Mouse (Mus musculus) intestine, postnatal 0 days (tissue): ENCODE results near the gene Fshr. TPM values are rescaled to one million over a fixed set of nuclear protein-coding genes. Genes with fewer than 3 reads are reported as not detected.
"Not testable (repeated sequence)": the region's sequence is repeated elsewhere in the genome, so short reads cannot be mapped to it uniquely, and the experiment has no call there.

ENCODE experiments used
- ATAC-seq: fragments of 200-750 bp; cut with Nextera tagmentation; 2 replicates; pipeline ENCODE4 v1.8.0; 2017; ENCODE audit warnings: mild to moderate bottlenecking, moderate TSS enrichment, moderate library complexity
- H3K27ac ChIP-seq: fragments of 300-500 bp; sonication (generic); 2 replicates; pipeline ENCODE4 v1.5.1; 2014; ENCODE audit warnings: mild to moderate bottlenecking, low read depth, low read length, moderate library complexity
- H3K27me3 ChIP-seq: fragments of 300-500 bp; sonication (generic); replicated peaks from 2 replicates; pipeline ENCODE4 v1.6.1; 2014; ENCODE audit warnings: low read length, mixed read lengths; ENCODE audit not compliant: control insufficient read depth, insufficient read depth
- H3K36me3 ChIP-seq: fragments of 300-500 bp; sonication (generic); 2 replicates; pipeline ENCODE4 v1.6.1; 2014; ENCODE audit warnings: mild to moderate bottlenecking, moderate library complexity; ENCODE audit not compliant: control insufficient read depth, insufficient read depth
- H3K4me1 ChIP-seq: fragments of 300-500 bp; sonication (generic); replicated peaks from 2 replicates; pipeline ENCODE4 v1.6.1; 2014; ENCODE audit warnings: antibody characterized with exemption, low read length, mixed read lengths; ENCODE audit not compliant: control insufficient read depth, insufficient read depth
- H3K4me2 ChIP-seq: fragments of 300-500 bp; sonication (generic); replicated peaks from 2 replicates; pipeline ENCODE4 v1.6.1; 2014; ENCODE audit warnings: low read depth, mild to moderate bottlenecking, moderate library complexity
- H3K4me3 ChIP-seq: fragments of 300-500 bp; sonication (generic); 2 replicates; pipeline ENCODE4 v1.5.1; 2014; ENCODE audit warnings: low read depth, low read length
- H3K9ac ChIP-seq: fragments of 300-500 bp; sonication (generic); 2 replicates; pipeline ENCODE4 v1.6.1; 2014; ENCODE audit warnings: mild to moderate bottlenecking, low read depth, low read length
- H3K9me3 ChIP-seq: fragments of 300-500 bp; sonication (generic); 2 replicates; pipeline ENCODE4 v1.6.1; 2016; ENCODE audit warnings: mixed run types; ENCODE audit not compliant: control insufficient read depth
- CTCF ChIP-seq: sonication (generic); IDR thresholded peaks from 2 replicates; pipeline ENCODE4 v1.5.1; 2016; ENCODE audit warnings: low read depth, mild to moderate bottlenecking, control low read depth, antibody characterized with exemption, moderate library complexity
- WGBS: fragments of 180-500 bp; shearing (Covaris S2); extraction: QIAGEN DNeasy Blood & Tissue Kit; methylation state at CpG from one replicate; pipeline ENCODE4 v1.1.7; 2014; 5-methylcytosine and 5-hydroxymethylcytosine counted together
- polyA plus RNA-seq: library from polyadenylated mRNA; unstranded; fragments of >200 nt; fragmentation: Nextera tagmentation; extraction: Ambion mirVana; gene quantifications from 2 replicates; pipeline ENCODE4 v1.2.1, GENCODE M21; 2015

Gene Fshr
- polyA plus RNA-seq: not detected in 2 replicates

- no peak within 1 kb of the TSS for H3K9ac ChIP-seq
- WGBS: 84% methylated on average over 6 of the region's 6 CpGs
- no peak within 1 kb of the TSS for H3K4me2 ChIP-seq
- H3K9me3 ChIP-seq: no peaks in the 10 kb centered on the region
- ATAC-seq: no peak
- no peak for TF ChIP-seq CTCF
- H3K27me3 ChIP-seq: no peaks in the 10 kb centered on the region
- no peak within 1 kb of the TSS for H3K4me3 ChIP-seq
- no peak within 1 kb of the TSS for H3K27ac ChIP-seq
- H3K36me3 ChIP-seq: no peaks in the 10 kb centered on the region
- no peaks in the 10 kb centered on the region for H3K4me1 ChIP-seq
Measured at GRCm38 (mm10) chr17:89200575-89200974, at the start of gene Fshr. Gene Fshr (minus strand): TSS chr17:89200675.

DNA sequence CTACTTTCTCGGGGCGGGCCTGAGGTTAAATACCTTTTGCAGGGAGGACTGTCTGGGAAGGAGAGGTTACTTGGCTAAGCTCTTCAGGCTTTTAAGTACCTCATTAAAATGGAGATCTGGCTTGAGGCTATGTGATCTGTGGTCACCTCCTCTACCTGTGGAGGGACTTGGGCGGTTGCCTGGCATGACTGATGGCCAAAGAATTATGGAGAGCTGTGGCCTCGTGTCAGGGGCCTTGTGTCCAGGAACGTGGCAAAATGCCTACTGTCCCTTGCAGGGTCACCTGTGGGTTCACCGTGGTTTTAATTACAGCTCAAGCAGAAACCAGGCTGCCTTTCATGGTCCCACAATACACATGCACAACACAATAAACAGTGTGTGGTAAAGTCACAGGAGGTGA lies 1.7 kb upstream of the Fshr start:
- H3K4me2 ChIP-seq: no peak overlapping the region
- no peaks in the 10 kb centered on the region for H3K27me3 ChIP-seq
- H3K9ac ChIP-seq: no peak overlapping the region
- no peaks in the 10 kb centered on the region for H3K36me3 ChIP-seq
- no peaks in the 10 kb centered on the region for H3K9me3 ChIP-seq
- ATAC-seq: no peak
- WGBS: 79% methylated on average over 6 of the region's 6 CpGs
- no peaks in the 10 kb centered on the region for H3K4me1 ChIP-seq
- H3K4me3 ChIP-seq: no peak overlapping the region
- H3K27ac ChIP-seq: no peak overlapping the region
- TF ChIP-seq CTCF: no peak

DNA sequence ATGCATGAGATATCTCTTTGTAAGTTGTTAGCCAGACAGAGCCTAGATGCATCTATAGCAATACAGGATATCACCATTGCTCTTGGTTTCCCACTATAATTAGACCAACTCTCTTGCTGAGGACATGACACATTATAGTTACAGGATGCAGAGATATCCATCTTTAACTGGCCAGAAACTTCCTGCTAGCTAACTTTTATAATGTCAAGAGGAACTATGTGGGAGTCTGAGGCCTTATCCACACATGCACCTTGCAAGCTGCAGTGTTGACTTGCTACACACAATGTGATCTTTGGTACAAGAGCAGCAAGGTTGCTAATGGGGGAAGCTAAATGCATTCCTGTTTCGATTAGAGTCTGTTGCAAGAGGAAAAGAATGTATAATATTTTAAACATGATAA lies 26.9 kb downstream of the Fshr start:
- Histone ChIP-seq H3K9me3 (no peaks in the 10 kb centered on the region), H3K4me2 (no peak overlapping the region), H3K9ac (no peak overlapping the region), H3K36me3 (no peaks in the 10 kb centered on the region), H3K4me1 (no peaks in the 10 kb centered on the region), H3K27me3 (no peaks in the 10 kb centered on the region), H3K4me3 (no peak overlapping the region), H3K27ac (no peak overlapping the region)
- no peak for TF ChIP-seq CTCF
- ATAC-seq: no peak
- 68% methylated on average over 1 of the region's 1 CpGs for WGBS

DNA sequence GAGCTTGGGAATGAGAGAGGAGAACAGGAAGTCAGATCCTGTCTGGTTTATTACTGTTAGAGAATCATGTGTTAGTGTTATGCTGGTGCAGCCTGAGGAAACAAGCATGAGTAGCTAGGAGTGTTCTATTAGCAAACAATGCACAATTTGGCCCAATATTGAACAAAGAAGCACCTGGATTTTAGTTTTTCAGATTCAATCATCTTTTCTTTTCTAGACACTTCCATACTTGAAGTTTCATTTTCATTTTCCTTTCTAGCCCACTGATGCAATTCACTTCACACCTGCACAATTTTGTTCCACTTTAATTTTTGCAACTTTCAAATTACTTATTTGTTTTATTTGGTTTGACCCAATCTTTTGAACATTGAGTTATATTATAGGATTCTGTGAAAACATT lies 35.7 kb downstream of the Fshr start:
- TF ChIP-seq CTCF: no peak
- no peak overlapping the region for H3K4me3 ChIP-seq
- no peaks in the 10 kb centered on the region for H3K9me3 ChIP-seq
- no peak overlapping the region for H3K9ac ChIP-seq
- H3K27me3 ChIP-seq: no peaks in the 10 kb centered on the region
- H3K4me2 ChIP-seq: no peak overlapping the region
- no peak overlapping the region for H3K27ac ChIP-seq
- no peaks in the 10 kb centered on the region for H3K36me3 ChIP-seq
- ATAC-seq: no peak
- no peaks in the 10 kb centered on the region for H3K4me1 ChIP-seq

GRCm38 (mm10) chr17:89162475-89162874 lies 38.0 kb downstream of the Fshr start:
- no peaks in the 10 kb centered on the region for H3K9me3 ChIP-seq
- H3K4me1 ChIP-seq: no peaks in the 10 kb centered on the region
- ATAC-seq: no peak
- 92% methylated on average over 3 of the region's 3 CpGs for WGBS
- TF ChIP-seq CTCF: no peak
- no peak overlapping the region for H3K4me2 ChIP-seq
- H3K36me3 ChIP-seq: no peaks in the 10 kb centered on the region
- H3K4me3 ChIP-seq: no peak overlapping the region
- no peaks in the 10 kb centered on the region for H3K27me3 ChIP-seq
- no peak overlapping the region for H3K27ac ChIP-seq
- no peak overlapping the region for H3K9ac ChIP-seq

GRCm38 (mm10) chr17:89159343-89159742 lies 41.1 kb downstream of the Fshr start:
- H3K27ac ChIP-seq, H3K36me3 ChIP-seq, H3K4me1 ChIP-seq, H3K9ac ChIP-seq, H3K4me2 ChIP-seq, H3K4me3 ChIP-seq, H3K9me3 ChIP-seq, ATAC-seq, H3K27me3 ChIP-seq: not testable (repeated sequence)
- 85% methylated on average over 3 of the region's 3 CpGs for WGBS

DNA sequence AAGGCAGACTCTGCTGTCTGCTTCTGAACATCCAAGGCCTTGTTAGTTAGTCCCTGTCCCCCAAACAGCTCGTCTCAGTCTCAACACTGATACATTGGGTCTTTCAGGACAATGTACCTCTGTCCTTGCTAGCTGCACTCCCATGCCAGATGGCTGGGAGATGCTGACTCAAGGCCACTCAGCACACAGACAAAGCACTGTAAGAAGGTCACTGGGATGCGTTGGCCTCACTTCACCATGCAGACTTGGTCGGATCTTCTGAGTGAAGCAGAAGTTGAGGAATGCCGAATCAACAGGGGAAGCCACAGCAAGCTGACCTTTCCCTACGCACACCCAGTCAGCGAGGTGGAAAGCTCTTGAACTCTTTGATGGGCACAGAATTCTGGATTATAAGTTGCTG lies 55.7 kb downstream of the Fshr start:
- H3K27me3 ChIP-seq: no peaks in the 10 kb centered on the region
- WGBS: 85% methylated on average over 6 of the region's 6 CpGs
- no peak for ATAC-seq

More for the DNA sequence above, 55.7 kb downstream of the Fshr start:
- Histone ChIP-seq H3K4me3 (no peak overlapping the region), H3K9me3 (no peaks in the 10 kb centered on the region), H3K9ac (no peak overlapping the region), H3K4me1 (no peaks in the 10 kb centered on the region), H3K27ac (no peak overlapping the region), H3K36me3 (no peaks in the 10 kb centered on the region), H3K4me2 (no peak overlapping the region)
- TF ChIP-seq CTCF: no peak
